Mouse (Mus musculus): ENCODE measurements around the gene Plcb2. TPM values are rescaled to one million over a fixed set of nuclear protein-coding genes. Genes with fewer than 3 reads are reported as not detected.
A peak's percentile ranks its signal among the peaks of the same experiment; 100 is the strongest.

Gene Plcb2
- total RNA-seq, 2 experiments from 2014 or later, result 1.1 to 1.3 TPM

DNA sequence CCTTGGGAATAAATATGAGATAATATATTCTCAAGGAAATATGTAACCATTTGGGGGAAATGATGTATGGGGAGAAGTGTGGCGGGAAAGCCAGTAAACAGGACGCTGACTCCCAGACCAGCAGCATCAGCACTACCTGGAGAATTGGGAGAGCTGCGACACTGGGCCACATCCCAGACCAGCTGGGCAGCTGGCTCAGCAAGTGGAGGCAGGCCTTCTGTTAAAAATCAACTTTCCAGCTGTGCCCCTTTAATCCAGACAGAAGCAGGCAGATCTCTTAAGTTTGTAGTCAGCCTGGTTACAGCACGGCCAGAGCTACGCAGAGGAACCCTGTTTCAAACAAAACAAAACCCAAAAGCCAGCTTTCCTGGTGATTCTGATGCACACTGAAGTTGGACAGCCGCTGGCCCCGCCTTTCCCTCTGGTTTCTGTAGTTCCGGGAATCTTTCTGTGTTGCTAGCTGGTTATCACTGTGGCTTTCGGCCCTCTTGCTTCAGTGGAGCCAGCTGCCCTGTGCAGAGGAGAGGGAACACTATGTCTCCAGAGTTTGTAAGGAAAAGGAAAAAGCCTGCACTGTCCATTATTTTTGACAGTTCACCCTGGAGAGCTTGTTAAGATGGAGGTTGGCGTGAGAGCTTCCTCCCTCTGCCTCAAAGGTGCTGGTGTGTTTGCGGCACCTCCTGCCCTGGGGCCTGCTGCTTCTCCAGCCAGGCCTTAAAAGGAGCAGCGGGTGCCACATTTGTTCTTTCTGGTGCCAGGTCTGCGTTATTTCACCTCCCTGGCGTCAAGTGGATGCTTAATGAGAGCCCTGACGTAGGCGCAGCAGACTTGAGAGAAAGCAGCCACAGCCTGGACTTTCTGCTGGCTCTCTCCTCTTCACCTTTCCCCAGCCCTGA, 23.9 kb upstream of the Plcb2 start:
- no peak for DNase-seq (ENCODE audit: low spot score in 2 of 2)

- no peak for DNase-seq (ENCODE audit: low spot score in 2 of 2)
Measured at GRCm38 (mm10) chr2:118750476-118750875, 22.2 kb upstream of the Plcb2 start.

DNA sequence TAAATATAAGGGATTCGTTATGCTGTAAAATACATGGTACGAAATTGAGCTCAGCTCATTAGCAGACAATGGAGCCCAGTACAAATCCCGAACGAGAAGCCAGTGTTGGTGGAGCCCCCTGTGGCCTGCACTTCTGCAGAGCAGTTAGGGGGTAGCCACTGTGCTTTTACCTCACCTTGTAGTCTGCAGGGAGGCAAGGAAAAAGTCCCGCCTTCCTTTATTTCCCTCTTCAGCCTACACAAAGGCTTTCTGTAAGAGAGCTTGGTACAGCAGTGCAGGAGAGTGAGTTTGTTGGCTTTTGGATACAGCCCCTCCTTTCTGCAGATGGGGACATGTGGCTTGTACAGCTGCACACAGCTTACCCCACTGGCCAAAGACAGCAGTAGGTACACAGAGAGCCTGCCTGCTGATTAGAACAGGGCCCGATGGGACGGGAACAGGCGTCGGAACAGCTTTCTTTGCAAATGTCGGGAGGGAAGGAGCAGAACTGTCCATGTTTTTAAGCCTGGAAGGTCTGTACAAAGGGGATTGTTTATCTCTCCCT, 21.2 kb upstream of the Plcb2 start:
- DNase-seq (ENCODE audit: low spot score in 2 of 2), result no peak

DNA sequence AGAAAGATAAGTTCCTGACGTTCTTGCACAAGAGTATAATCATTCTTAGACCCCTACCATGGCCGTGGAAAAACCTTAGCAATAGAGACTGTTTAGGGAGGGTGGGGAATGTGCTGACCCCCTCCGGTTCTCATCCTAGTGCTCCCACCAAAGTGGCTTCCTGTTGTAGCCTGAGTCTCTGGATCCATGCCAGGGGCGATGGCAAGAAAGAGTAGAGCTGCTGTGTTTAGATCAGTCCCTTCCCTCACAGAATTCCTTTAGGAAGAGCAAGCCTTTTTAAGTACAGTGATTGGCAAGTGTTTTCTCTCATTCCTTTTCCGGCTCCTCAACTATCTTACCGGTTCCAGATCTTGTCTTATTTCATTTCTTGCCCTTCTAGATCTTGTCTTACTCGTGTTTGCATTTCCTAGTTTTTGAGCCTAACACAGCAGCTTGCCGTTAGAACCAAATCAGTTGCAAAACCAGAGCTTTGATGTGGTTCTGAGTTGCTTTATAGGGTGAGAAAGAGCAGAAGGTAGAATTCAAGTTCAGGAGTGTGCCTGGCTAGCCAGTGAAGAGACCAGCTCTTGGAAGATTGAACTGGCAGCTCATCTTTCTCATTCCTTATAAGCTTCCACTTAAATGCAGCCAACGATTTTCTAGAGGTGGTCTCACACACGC, 19.2 kb upstream of the Plcb2 start:
- DNase-seq (ENCODE audit: low spot score in 2 of 2), result no peak

DNA sequence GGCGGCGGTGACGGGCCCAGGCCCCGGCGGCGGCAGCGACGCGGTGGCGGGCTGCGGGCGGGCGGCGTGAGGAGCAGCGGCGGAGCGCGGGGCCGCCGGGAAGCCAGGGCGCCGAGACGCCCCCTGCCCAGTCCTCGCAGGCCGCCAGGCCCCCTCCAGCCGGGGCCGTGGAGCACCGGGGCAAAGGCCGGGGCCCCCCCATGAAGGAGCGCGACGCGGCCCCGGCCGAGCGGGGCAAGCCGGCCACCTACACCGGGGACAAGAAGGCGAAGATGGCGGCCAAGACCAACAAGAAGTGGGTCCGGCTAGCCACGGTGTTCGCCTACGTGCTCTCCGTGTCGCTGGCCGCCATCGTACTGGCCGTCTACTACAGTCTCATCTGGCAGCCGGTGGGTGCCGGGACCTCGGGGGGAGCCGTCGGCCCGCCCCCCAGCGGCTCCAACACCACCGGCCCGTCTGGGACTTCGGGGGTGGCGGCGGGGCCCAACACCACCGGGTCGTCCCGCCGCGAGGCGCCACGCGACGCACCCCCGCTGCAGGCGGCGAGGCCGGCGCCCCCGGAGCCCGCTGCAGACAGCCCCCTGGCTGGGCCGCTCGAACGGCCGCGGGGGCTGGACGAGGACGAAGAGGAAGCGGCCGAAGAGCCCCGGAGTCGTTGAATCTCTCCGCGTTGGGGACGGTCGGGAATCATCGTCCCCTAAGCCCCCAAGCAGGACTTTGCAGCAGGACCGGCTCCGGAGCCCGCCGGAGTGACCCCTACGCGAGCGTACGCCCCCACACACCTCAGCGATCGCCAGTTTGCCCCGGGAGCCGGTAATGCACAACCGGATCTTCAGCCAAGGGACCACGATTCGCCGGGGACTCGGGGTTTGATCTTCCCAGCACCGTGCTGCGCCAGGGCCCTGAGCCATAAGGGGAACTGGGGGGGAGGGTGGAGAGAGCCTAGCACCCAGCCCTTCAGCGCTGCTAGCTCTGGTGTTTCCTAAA, 18.0 kb upstream of the Plcb2 start:
- DNase-seq (ENCODE audit: low spot score in 2 of 2), result peak in 1 of 2 experiments; percentile 45

DNA sequence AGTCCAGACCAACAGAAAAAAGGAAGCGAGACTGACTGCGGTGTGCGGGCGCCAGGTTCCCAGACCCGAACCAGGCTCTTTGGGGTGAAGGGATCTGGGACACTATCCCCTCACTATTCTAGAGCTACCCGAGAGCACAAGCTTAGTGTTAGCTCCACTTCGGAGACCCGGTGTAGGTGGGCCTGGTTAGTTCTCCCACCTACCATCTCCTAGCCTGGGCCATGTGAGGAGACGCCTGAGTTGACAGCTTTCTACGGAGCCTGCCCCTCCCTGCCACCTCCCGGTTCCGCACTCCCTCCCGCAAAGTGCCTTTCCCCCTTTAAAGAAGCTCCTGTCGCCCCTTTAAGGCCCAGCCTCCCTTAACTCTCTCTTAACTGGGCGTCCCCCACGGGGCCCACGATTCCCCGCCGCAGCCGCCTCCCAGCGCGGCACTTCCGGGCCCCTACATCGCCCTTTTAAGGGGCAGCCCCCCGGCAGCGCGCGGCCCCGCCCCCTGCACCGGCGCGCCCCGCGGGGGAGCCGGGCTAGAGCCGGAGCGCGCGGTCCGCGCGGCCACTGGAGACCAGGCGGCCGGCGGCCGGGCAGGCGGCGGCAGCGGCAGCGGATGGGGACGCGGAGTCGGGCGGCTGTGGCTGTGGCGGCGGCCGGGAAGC, 17.1 kb upstream of the Plcb2 start, which contains the start of gene Inafm2:
Inafm2 (plus strand) TSS at position 527 of the 653 bp plus-strand sequence.
- peak; percentile 79 to 88 for DNase-seq (ENCODE audit: low spot score in 2 of 2)

DNA sequence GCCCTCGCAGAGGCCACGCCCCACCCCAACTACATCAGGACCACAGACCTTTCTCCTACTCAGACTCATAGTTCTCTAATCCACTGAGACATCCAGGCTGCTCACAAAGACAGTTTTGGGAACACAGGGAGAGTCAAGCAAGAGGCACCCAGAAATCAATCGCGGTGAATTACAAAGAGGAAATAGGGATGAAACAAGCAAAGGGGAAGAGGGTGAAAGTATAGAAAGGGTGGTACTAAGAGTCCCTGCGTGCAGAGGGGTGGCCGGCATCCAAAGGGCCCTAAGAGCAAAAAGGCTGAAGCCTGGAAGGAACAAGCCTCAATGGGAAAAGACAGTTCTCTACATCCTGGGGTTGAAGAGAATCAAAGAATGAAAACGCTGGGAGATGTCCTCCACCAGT, 16.4 kb upstream of the Plcb2 start:
- DNase-seq (ENCODE audit: low spot score in 2 of 2), result no peak

DNA sequence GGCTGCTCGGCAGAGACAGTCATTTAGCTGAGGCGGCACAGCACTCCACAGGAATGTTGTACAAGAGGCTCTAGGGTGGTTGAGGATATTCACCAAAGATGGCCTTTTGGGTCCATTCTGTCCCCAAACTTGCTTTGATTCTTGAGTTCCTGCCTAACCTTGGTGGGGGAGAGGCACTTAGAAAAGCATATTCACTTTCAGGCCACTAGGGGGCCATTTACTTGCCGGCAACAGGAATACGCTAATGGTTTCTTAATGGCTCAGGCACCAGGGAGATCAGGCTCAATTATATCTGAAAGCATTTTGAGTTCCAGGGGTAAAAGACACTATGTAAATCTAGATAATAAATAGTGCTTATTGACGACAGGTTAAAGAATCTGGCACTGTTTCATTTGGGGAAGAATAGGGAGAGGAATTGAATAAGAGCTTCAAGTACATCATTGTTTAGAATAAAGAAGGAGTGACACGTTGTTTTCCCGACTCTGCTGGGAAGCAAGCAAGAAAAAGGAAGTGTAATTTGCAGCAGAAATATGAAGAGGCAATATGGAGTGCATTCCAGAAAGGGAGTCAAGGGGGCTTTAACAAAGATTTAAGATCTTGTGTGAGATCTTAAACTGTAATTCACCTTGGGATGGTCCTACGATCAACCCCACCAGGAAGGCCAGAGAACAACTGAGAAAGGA, 15.2 kb upstream of the Plcb2 start:
- no peak for DNase-seq (ENCODE audit: low spot score in 2 of 2)

DNA sequence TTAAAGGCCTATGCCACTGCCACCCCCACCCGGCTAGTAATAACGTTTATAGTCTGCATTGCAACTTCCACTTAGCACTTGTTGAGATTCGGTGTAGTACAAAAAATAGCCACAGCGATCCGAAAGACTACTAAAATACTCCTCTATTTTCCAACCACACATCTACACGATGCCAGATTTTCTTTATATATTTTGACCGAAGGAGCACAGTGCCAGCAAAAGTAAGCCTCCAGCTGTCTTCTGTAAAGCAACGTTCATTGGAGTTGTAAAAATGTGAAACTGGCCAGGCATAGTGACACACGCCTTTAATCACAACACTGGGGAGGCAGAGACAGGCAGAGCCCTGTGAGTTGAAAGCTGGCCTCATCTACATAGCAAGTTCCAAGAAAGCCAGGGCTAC, 12.9 kb upstream of the Plcb2 start:
- no peak for DNase-seq (ENCODE audit: low spot score in 2 of 2)

GRCm38 (mm10) chr2:118740341-118740740, 12.1 kb upstream of the Plcb2 start:
- no peak for DNase-seq (ENCODE audit: low spot score in 2 of 2)

DNA sequence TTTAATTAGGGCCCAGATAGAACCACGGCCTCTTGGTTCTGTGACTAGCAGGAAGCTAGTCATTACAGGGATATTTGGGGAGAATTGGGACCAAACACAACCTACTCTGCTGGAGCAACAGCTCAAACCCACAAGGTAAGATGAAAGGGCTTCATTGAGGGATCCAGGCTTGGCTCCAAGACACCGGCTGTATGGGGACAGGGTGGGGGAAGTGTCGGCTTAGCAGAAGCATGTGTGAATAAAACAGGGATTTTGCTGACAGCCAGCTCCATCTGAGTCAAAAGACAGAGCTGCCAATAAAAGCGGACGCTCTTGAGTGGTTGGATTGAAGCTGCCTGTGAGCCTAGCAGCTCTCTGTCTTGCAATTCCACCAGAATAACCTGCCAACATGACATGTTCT, 5.1 kb upstream of the Plcb2 start:
- DNase-seq (ENCODE audit: low spot score in 2 of 2), result no peak

DNA sequence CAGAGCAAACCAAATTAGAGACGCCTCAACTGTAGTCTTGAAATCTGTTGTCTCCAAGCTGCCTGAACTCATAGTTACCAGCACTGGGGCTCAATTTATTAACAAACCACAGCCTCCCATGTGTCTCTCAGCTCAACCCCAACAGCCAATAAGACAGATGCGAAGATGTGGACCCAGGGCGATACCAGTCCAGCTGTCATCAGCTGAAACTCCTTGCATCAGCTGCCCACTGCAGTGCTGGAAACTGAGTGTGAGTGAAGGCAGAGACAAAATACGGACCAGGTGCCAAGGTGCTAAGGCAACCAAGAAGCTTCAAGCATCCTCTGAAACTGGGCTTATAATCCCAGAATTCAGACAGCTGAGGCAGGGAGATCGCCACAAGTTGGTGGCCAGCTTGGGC, 3.7 kb upstream of the Plcb2 start:
- DNase-seq (ENCODE audit: low spot score in 2 of 2), result no peak

DNA sequence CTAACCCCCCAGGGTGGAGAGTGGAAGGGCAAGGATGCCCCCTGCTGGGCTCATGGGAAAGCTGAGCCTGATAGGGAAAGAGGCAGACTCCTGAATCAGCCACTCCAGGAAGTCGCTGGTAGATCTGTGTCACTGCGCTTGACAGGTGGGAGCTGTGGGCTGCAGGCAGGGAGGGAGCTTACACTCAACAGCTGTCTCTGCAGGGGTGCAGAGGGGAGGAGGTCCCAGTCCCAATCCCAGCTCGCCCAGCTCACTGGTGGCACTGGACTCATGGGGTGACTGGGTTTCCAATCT, 2.3 kb upstream of the Plcb2 start:
- peak; percentile 60 to 73 for DNase-seq (ENCODE audit: low spot score in 2 of 2)

DNA sequence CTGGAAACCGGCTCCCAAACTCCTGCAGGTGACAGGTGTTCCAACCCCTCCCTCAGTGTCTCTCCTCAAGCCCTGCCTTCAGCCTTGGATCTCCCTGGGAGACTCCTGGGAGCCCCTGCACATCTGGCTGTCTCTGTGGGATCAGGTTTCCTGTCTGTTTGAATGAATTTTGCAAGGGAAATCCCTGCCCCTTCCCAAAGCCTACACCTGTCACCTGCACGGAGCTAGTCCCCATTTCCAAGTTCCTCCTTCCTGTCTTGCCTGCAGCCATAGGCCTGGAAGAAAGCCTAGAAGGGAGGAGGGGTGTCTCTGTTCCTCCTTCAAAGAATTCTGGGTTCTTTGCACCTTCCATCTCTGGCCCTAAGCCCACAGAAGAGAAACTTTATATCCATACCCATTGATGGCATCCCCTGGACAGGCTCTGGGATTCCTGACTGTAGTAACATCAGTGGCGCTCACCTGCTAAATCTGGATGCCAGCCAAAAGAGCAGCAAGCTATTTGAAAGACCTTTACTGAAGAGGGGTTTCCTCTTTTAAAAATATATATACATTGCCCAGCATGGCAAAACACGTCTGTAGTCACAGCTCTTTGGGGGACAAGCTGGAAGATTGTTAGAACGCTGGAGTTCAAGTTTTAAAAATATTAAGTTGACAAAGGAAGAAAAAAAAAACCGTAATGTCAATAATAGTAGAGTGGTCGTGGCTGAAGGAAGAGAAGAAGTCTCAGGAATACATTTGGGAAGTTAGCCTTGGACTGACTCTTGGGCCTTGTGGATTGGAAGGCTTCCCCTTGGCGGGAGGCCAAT, 1.8 kb upstream of the Plcb2 start:
- DNase-seq (ENCODE audit: low spot score in 2 of 2), result no peak

DNA sequence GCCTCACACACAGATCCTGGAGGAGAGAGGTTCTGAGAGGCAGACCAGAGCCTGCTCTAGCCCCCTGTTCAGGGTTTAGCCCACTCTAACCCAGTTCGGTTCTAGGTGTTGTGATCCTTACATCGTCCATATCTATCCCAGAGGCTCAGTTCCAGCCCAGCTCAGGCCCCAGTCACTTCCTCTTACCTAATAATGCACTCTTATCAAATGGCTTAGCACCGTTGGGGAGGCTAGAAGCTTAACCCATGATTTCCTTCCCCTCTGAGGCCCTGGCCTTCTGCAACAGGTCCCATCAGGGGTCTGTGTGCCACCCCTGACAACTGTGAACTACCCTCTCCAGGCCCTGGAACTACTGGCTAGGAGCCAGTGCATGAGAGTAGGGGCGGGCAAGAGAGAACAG, 956 bp upstream of the Plcb2 start:
- DNase-seq (ENCODE audit: low spot score in 2 of 2), result no peak

GRCm38 (mm10) chr2:118727911-118728310, 327 bp downstream of the Plcb2 start:
- no peak for DNase-seq (ENCODE audit: low spot score in 2 of 2)

DNA sequence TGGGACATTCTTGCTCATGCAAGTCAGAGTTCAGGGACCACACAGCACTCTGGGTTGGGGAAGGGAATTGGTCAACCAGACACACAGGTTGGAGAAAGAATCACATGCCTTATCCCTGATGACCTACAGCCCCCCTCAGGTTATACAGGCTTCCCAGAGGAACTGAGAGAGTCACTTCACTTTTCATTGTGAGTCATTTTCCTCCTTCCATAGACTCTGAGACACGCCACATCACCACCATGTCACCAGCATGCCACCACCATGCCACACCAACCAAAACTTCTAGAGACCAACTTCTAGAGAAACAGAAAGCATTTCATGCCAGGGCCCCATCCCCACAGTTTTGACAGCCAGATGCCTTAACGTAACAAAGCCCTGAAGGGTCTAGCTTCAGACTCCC, 1.4 kb downstream of the Plcb2 start:
- no peak for DNase-seq (ENCODE audit: low spot score in 2 of 2)

GRCm38 (mm10) chr2:118725511-118725910, 2.7 kb downstream of the Plcb2 start:
- DNase-seq (ENCODE audit: low spot score in 2 of 2), result no peak

All from gastrocnemius, postnatal 4 days (tissue).